Mouse (Mus musculus) erythroid progenitor cell, adult 5-6 weeks (primary cell): ENCODE results near the gene BC053393. TPM values are rescaled to one million over a fixed set of nuclear protein-coding genes. Genes with fewer than 3 reads are reported as not detected.

Experiments used
- ATAC-seq: replicated peaks from 2 replicates; pipeline ENCODE4 v1.8.0; 2016; ENCODE audit warnings: moderate number of reproducible peaks, mild to moderate bottlenecking, moderate TSS enrichment, inconsistent platforms; ENCODE audit not compliant: poor library complexity, low FRiP score, severe bottlenecking
- total RNA-seq, 2 experiments: library from RNA; stranded (forward) in 1 of 2; stranded (reverse) in 1 of 2; fragments of 150-400 nt in 1 of 2; fragments of 186-747, 209-891 nt in 1 of 2; gene quantifications; 2 replicates each; pipeline versions ENCODE4 v1.2.3 to v1.2.4; 2015 to 2017; ENCODE audit warnings: low replicate concordance in 2 of 2

Gene BC053393
- total RNA-seq, 2 experiments from 2014 or later: not detected

DNA sequence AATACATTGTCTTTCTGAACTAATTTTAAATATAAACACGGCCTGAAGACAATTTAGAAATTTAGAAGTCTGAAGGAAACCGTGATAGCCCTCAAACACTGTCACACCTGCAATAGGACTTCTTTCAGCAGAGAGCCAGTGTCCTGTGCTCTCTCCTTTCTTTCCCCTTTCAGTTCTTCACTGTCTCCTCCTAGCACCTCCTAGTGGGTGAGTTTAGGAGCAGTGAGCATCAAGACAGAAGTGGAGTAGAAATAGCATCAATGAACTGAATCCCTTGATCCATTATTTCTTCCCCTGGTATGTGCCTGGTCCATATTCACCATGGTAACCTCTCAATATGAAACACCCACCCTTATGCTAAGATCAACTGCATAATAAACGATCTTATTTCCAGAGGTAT is 65.2 kb downstream of the BC053393 start:
- ATAC-seq: no peak

Other genes starting within 250 kb of the BC053393 start
- gene Itk, start 182.0 kb upstream of the BC053393 start, total RNA-seq (2015; ENCODE audit: low replicate concordance): 3.2 and 5.0 TPM in 2 replicates
- 2.2 and 2.9 TPM in 2 replicates for gene Itk, start 182.0 kb upstream of the BC053393 start, total RNA-seq (2017; ENCODE audit: low replicate concordance)
- not detected in 2 replicates for gene Fam71b, start 175.0 kb upstream of the BC053393 start, total RNA-seq (2015; ENCODE audit: low replicate concordance)
- not detected in 2 replicates for gene Fam71b, start 175.0 kb upstream of the BC053393 start, total RNA-seq (2017; ENCODE audit: low replicate concordance)
- 125 and 166 TPM in 2 replicates for gene Med7, start 134.6 kb upstream of the BC053393 start, total RNA-seq (2015; ENCODE audit: low replicate concordance)
- gene Med7, start 134.6 kb upstream of the BC053393 start, total RNA-seq (2017; ENCODE audit: low replicate concordance): 59.0 and 65.5 TPM in 2 replicates
- gene Havcr2, start 116.6 kb upstream of the BC053393 start, total RNA-seq (2015; ENCODE audit: low replicate concordance): 2.1 TPM in 1 of 2 replicates, not detected in the other
- 1.5 and 2.5 TPM in 2 replicates for gene Havcr2, start 116.6 kb upstream of the BC053393 start, total RNA-seq (2017; ENCODE audit: low replicate concordance)
- not detected in 2 replicates for gene Gm12169, start 47.3 kb upstream of the BC053393 start, total RNA-seq (2015; ENCODE audit: low replicate concordance)
- gene Gm12169, start 47.3 kb upstream of the BC053393 start, total RNA-seq (2017; ENCODE audit: low replicate concordance): not detected in 2 replicates
- gene Dppa1, start 57.7 kb downstream of the BC053393 start, total RNA-seq (2015; ENCODE audit: low replicate concordance): not detected in 2 replicates
- not detected in 2 replicates for gene Dppa1, start 57.7 kb downstream of the BC053393 start, total RNA-seq (2017; ENCODE audit: low replicate concordance)
- not detected in 2 replicates for gene Timd2, start 135.5 kb downstream of the BC053393 start, total RNA-seq (2015; ENCODE audit: low replicate concordance)
- gene Timd2, start 135.5 kb downstream of the BC053393 start, total RNA-seq (2017; ENCODE audit: low replicate concordance): not detected in 2 replicates
- gene Havcr1, start 163.5 kb downstream of the BC053393 start, total RNA-seq (2015; ENCODE audit: low replicate concordance): not detected in 2 replicates
- not detected in 2 replicates for gene Havcr1, start 163.5 kb downstream of the BC053393 start, total RNA-seq (2017; ENCODE audit: low replicate concordance)
- 2.9 and 3.8 TPM in 2 replicates for gene Timd4, start 239.3 kb downstream of the BC053393 start, total RNA-seq (2015; ENCODE audit: low replicate concordance)
- 3.9 and 5.6 TPM in 2 replicates for gene Timd4, start 239.3 kb downstream of the BC053393 start, total RNA-seq (2017; ENCODE audit: low replicate concordance)